ENCODE assay signal across 19 mouse cellular contexts in the genomic region with DNA sequence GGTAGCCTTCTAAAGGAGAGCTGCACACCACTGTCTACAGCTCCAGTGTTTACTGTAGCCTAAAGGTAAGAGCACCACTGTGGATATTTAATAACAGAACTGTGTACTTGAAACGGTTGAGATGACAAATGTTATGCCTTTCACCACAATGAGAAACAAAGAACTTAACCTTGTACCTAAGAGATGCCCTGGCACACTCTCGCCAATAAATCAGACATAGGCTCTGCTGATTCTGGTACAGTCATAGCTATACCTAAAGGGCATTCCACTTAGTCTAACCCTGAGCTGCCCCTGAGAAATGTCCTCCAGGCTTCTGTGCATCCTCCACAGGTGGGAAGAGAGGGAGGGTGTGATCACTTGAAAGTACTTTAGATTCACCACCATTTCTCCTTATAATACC. TPM values are rescaled to one million over a fixed set of nuclear protein-coding genes. Genes with fewer than 3 reads are reported as not detected.
"Had no signal": no experiment of that assay in that cellular context is flagged by ENCODE, and none has a peak within 500 bp of the region (broad histone marks: within the 10 kb centered on the region; RNA-seq: fewer than 3 reads in every experiment).

No protein-coding gene starts in this region.

- ATAC-seq: liver, embryonic 12.5 days; midbrain, embryonic 15.5 days had no signal

- DNase-seq: kidney, adult 18-20 months; kidney, adult 9 months; kidney, postnatal 14 days; kidney, postnatal 4 days; layer of hippocampus, adult 9-11 months; liver; lung, adult 18-20 months; retina, postnatal 1 day; right cerebral cortex, postnatal 25 days; spleen, adult 18-20 months; thymus, postnatal 25 days had no signal

- H3K27me3 ChIP-seq: limb, embryonic 13.5 days; liver, embryonic 15.5 days; midbrain, embryonic 15.5 days; neural tube, embryonic 12.5 days; neural tube, embryonic 15.5 days; stomach, embryonic 15.5 days had no signal

RNA-seq across cellular contexts. Expression of a gene that starts 20.1 kb away (rescaled TPM):
- total RNA-seq: left cerebral cortex, adult 18-20 months had no signal
